Mouse (Mus musculus): ENCODE data around the gene Lrrc9. TPM values are rescaled to one million over a fixed set of nuclear protein-coding genes. Genes with fewer than 3 reads are reported as not detected.

Gene Lrrc9
- total and polyA plus RNA-seq, 3 experiments = not detected

DNA sequence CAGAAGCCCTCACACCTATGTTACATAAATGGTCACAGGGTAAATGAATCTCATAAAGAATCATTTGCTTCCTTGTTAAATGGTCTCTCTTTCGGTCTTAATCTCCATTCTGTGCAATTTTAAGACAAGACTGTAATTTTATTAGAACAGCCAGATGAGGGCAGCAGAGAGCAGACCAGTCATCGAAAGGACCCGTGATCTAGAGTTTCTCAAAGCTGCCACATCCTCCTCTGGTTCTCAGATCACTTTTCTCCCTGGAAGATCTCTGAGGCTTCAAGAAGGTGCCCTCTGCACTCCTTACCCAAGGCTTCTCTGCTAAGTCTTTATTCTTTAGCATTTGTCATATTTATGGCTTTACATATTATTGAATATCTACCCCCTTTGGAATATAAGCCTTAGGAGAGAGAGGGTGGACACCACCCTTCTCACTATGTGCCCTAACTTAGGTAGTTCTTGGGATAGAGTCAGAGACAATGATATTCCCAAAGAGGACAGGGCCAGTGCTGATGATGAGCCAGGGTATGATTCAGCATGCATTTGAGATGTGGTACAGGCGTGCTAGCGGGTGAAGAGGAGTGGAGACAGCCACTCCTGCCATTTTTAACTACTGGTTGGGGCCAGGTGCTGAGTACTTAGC is 20.3 kb downstream of the Lrrc9 start (continued):
- TF ChIP-seq GATA1 (IDR thresholded peaks at IDR 0.05; ENCODE audit: low read depth, low read length) (no peak), TAL1 (IDR thresholded peaks at IDR 0.05; ENCODE audit: low read length) (no peak)

DNA sequence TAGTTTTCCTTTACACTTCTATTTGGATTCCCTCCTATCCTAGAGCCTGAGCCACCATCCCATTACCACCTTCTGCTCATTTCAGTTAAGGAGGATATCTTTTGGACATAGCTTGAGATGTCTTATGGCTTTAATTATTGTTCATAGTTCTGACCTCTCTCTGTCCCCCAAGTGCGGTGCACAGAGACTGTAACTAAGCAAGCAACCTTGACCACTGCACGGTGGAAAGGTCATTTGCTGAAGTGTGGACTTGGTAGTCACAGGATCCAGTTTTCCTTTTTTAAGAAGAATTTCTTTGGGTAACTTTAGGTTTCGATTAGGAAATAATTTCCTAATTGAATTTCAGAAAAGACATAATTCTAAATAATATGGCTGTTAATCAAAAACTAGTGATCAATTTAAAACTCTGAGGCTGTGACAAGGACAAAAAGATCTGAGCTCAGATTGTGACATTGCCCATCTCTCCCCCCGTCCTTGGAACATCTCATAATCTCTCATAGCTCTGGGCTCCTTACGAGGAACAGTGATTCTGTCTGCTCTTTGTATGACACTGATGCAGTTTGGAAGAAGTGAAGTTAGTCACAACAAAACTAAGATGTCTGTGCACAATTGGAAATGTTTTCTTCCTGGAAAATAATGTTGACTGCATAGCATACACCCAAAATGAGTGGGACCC is 24.3 kb downstream of the Lrrc9 start:
- no peak for DNase-seq (ENCODE audit: low read depth, low spot score)
- H3K36me3 ChIP-seq (ENCODE audit: control insufficient read depth in 1 of 2, insufficient read depth in 2 of 2, low read length in 2 of 2) = no peaks in the 10 kb centered on the region
- peaks cover 0 to 2% of the 10 kb centered on the region in 2 experiments; a peak in 3 of 4 replicates for H3K27me3 ChIP-seq (ENCODE audit: control insufficient read depth in 1 of 2, insufficient read depth in 2 of 2, low read length in 2 of 2)
- no peak overlapping the region for H3K27ac ChIP-seq (ENCODE audit: control insufficient read depth, low read depth, low read length)
- H3K9me3 ChIP-seq (replicated peaks; ENCODE audit: insufficient read depth, low read length) = no peaks in the 10 kb centered on the region
- no peak for TF ChIP-seq POLR2A (IDR thresholded peaks at IDR 0.05; ENCODE audit: control insufficient read depth in 1 of 2, insufficient read depth in 1 of 2, low read depth in 1 of 2, low read length in 2 of 2, poor library complexity in 1 of 2)
- TF ChIP-seq MAZ (IDR thresholded peaks at IDR 0.05; ENCODE audit: low read depth, low read length) = no peak
- no peak for TF ChIP-seq TBP (IDR thresholded peaks at IDR 0.05; ENCODE audit: low read depth, low read length)
- no peak for TF ChIP-seq MYB (IDR thresholded peaks at IDR 0.05; ENCODE audit: low read depth, low read length)
- H3K79me2 ChIP-seq (ENCODE audit: control insufficient read depth, insufficient read depth, low read length, poor library complexity) = no peaks in the 10 kb centered on the region
- H3K4me1 ChIP-seq (ENCODE audit: control insufficient read depth in 1 of 2, insufficient read depth in 2 of 2, low read length in 2 of 2) = no peaks in the 10 kb centered on the region
- no peak overlapping the region for H3K4me3 ChIP-seq (ENCODE audit: control insufficient read depth in 1 of 2, insufficient read depth in 1 of 2, low read depth in 2 of 2, low read length in 2 of 2)
- H3K9ac ChIP-seq (ENCODE audit: control insufficient read depth, low read depth, low read length, poor library complexity, severe bottlenecking) = no peak overlapping the region

DNA sequence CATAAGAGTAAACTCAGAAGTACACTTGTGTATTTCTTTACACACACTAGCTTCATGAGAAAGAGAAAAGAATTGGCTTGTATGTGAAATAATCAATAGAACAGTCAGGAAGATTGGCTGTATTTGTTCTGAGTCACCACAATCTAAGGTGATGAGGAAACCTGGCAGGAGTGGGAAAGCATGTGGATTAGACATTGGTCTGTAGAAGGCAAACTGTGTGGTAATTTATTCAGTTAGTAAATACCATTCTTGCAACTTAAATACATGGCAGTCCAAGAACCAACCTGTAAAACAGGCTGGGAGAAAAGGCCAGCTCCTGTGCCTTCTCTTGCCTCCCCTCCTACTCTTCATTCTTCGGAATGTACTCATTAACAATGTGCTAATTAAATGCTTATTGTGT is 25.6 kb downstream of the Lrrc9 start:
- no peak overlapping the region for H3K4me3 ChIP-seq (ENCODE audit: control insufficient read depth in 1 of 2, insufficient read depth in 1 of 2, low read depth in 2 of 2, low read length in 2 of 2)
- H3K79me2 ChIP-seq (ENCODE audit: control insufficient read depth, insufficient read depth, low read length, poor library complexity) = no peaks in the 10 kb centered on the region
- H3K36me3 ChIP-seq (ENCODE audit: control insufficient read depth in 1 of 2, insufficient read depth in 2 of 2, low read length in 2 of 2) = no peaks in the 10 kb centered on the region
- no peaks in the 10 kb centered on the region for H3K4me1 ChIP-seq (ENCODE audit: control insufficient read depth in 1 of 2, insufficient read depth in 2 of 2, low read length in 2 of 2)
- DNase-seq (ENCODE audit: low read depth, low spot score) = no peak
- no peak overlapping the region for H3K27ac ChIP-seq (ENCODE audit: control insufficient read depth, low read depth, low read length)
- no peaks in the 10 kb centered on the region for H3K9me3 ChIP-seq (replicated peaks; ENCODE audit: insufficient read depth, low read length)
- H3K27me3 ChIP-seq (ENCODE audit: control insufficient read depth in 1 of 2, insufficient read depth in 2 of 2, low read length in 2 of 2) = peaks cover 0 to 2% of the 10 kb centered on the region in 2 experiments; a peak in 3 of 4 replicates
- no peak overlapping the region for H3K9ac ChIP-seq (ENCODE audit: control insufficient read depth, low read depth, low read length, poor library complexity, severe bottlenecking)
- TF ChIP-seq RCOR1 (IDR thresholded peaks at IDR 0.05; ENCODE audit: low read depth, low read length) (no peak), NELFE (IDR thresholded peaks at IDR 0.05; ENCODE audit: low read depth, low read length) (no peak), GABPA (IDR thresholded peaks at IDR 0.05; ENCODE audit: low read depth, low read length) (no peak), E2F4 (IDR thresholded peaks at IDR 0.05; ENCODE audit: borderline replicate concordance, low read depth, low read length) (no peak), MAFK (IDR thresholded peaks at IDR 0.05; ENCODE audit: borderline replicate concordance, low read depth, low read length) (no peak), POLR2AphosphoS2 (IDR thresholded peaks at IDR 0.05; ENCODE audit: low read length) (no peak), HCFC1 (IDR thresholded peaks at IDR 0.05; ENCODE audit: low read depth, low read length) (no peak), MEF2A (IDR thresholded peaks at IDR 0.05; ENCODE audit: extremely low read depth, insufficient replicate concordance, low read depth, low read length, poor library complexity, severe bottlenecking) (no peak), POLR2A (IDR thresholded peaks at IDR 0.05; ENCODE audit: control insufficient read depth in 1 of 2, insufficient read depth in 1 of 2, low read depth in 1 of 2, low read length in 2 of 2, poor library complexity in 1 of 2) (no peak), ZC3H11A (IDR thresholded peaks at IDR 0.05; ENCODE audit: low read depth, low read length) (no peak), GATA1 (IDR thresholded peaks at IDR 0.05; ENCODE audit: low read depth, low read length) (no peak), USF2 (IDR thresholded peaks at IDR 0.05; ENCODE audit: borderline replicate concordance in 1 of 2, insufficient read depth in 1 of 2, low read depth in 1 of 2, low read length in 2 of 2) (no peak), KAT2A (conservative IDR thresholded peaks at IDR 0.05; ENCODE audit: low read depth, low read length) (no peak), ZKSCAN1 (IDR thresholded peaks at IDR 0.05; ENCODE audit: low read depth, low read length) (no peak), ZNF384 (IDR thresholded peaks at IDR 0.05; ENCODE audit: low read depth, low read length) (no peak), POLR2AphosphoS5 (IDR thresholded peaks at IDR 0.05; ENCODE audit: borderline replicate concordance, low read depth, low read length) (no peak), TCF12 (IDR thresholded peaks at IDR 0.05; ENCODE audit: low read depth, low read length) (no peak), ZMIZ1 (IDR thresholded peaks at IDR 0.05; ENCODE audit: low read depth, low read length) (no peak), ELF1 (IDR thresholded peaks at IDR 0.05; ENCODE audit: low read depth, low read length) (no peak)
